Mouse (Mus musculus): ENCODE measurements around the gene Myof.

Gene Myof

DNA sequence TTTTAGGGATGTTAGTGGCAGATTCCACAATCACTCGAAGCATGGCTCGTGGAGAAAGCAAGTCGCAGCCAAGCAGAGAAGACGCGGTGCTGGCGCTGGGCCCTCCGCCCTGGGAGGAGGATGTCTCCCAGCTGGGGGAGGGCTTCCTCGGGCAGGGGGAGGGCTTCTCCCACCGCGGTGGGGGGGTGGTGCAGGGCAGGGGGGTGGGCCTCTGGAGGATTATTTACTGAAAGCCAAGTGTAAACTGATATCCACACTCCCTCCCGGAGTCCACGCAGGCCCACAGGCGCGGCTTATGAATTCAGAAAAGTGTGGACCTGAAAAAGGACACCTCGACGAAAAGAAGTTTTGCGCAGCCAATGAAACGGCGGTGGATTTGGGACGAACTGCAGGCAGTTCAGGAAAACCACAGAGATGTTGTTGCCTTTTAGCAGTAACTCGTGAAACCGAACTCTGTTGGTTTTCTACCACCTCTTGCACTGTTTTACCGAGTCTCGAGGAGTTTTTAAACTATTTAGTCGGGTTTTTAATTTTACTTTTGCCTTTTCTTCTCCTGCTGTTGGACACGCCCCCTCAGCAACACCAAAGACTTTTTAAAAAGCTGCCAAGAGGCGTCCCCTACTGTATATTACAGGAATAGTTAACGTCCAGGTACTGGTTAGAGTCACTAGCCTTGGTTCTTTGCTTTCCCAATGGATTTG is at the start of gene Myof:
Gene Myof (minus strand): TSS at position 297 of the 701 bp plus-strand sequence.
- in situ Hi-C loops (cut with MboI, MseI), result no loop called here

DNA sequence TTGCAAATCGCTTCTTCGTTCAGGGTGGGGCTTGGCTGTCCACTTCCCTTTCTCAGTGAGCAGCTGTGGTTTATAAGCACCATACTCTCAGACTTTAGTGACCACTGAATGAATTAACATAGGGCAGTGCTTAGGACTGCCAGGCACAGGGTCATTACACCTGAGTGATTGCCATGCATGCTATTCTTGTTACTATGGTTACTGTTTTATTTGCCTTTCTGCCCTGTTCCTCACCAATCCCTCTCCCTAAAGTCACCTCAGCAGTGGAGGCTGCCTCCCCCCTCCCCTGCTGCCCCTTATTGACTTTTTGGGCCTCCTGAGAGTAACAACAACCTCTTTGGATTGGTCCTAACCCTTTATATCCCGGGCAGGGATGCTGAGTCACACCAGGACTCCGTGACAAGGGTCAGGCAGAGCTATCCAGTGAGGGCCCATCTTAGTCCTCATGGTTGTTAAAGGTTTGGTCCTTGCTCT is 48.2 kb upstream of the Myof start:
- in situ Hi-C loops (cut with MboI, MseI), result no loop called here

DNA sequence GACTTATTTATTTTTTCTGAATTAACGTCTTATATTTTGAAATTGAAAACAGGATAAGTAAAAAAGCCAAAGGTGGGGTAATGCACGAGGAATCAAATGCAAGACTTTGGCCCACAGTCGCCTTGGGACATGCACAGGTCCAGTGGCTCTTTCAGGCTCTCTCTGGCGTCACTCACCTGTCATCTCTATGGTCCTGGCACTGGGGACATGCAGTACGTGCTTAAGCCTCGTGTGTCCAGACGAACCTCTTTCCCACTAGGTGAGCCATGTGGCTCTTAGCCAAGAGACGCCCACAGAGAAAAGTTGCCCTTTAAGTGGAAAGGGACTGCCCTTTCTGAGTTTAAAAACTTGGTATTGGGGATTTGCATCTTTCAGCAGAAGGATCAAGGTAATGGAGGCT is 46.0 kb upstream of the Myof start:
- in situ Hi-C loops (cut with MboI, MseI), result no loop called here

DNA sequence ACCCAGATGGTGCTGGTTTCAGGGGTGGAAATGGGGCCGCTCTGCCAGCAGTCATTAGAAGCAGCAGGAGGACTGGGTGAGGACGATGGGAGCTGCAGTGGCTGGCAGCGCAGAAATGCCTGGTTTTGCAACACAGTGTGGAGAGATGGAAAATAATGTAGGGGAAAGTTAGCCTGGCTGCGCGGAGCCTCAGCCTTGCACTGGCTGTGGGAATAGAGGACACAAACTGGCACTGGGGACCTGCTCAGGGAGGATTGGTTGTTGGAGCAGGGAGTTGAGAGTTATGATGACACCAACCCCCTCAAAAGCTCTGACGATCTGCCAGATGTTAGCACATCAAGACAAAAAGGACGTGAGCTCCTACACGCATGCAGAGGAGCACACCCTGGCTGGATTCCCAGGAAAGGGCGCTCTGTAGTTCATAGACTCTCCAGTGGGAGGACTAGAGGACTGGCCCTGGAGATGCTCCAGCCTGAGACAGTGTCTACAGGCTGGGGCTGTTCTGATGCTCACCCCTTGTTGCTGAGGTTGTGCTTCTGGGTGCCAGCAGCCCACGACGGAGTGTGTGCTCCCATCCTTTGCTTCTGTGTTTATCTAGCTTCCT is 43.7 kb upstream of the Myof start:
- in situ Hi-C loops (cut with MboI, MseI), result no loop called here

DNA sequence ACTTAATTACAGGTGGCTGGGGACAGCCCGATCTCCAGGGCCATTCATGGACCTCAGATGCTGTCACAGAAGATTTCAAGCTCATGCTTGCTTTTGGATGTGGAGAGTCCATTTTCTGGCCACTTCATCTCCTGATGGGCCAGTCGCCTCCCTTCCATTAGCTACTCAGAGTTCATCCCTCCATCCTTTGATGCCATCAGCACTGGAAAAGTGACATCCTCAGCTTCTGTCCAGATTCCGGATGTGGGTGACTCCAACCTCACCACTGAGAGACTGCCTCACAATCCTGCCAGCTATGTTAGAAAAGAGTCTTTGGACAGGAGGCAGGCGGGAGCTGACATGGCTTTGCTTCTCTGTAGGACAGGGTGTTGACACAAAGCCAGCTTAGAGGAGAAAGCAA is 42.5 kb upstream of the Myof start:
- in situ Hi-C loops (cut with MboI, MseI), result no loop called here

DNA sequence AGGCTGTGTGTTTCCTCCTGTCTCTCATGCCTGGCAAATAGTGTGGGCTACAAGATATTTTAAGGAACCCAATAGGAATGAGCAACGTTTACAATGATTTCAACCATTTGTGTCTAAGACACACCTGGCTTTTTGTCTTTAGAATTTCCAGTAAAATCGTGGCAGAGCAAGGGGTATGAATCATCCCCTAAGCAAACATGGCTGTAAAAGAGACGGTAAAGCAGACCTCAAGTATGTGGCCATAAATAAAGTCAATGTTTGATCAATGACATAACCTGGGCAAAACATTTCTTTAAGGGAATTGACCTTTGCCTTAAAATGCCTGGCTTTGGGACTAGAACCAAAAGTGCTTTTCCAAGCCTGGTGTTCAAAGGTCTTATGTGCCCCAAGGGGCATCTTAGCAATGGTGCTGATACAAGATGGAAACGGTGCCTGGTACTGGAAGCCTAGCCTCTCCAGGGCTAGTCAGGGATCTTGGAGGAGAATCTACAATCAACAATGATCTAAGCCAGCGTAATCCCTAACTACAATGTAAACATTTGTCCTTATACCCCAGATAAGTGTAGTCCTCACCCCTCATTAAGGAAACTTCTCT is 39.7 kb upstream of the Myof start:
- in situ Hi-C loops (cut with MboI, MseI), result no loop called here

DNA sequence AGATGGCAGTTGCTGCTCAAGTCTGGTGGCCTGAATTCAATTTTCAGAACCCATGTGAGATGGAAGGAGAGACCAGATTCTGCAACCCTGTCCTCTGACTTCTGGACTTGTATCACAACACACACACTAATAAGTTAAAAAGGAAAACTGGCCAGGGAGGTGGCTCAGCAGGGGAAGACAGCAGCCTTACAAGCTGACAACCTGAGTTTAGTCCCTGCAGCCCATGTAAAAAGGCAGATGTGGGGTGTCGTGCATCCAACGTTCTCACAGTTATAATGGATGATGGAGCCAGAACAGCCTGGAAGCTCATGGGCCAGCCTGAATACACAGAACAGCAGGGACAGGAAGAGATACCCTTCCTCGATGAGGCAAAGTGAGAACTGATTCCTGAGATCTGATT is 38.0 kb upstream of the Myof start:
- in situ Hi-C loops (cut with MboI, MseI), result no loop called here

DNA sequence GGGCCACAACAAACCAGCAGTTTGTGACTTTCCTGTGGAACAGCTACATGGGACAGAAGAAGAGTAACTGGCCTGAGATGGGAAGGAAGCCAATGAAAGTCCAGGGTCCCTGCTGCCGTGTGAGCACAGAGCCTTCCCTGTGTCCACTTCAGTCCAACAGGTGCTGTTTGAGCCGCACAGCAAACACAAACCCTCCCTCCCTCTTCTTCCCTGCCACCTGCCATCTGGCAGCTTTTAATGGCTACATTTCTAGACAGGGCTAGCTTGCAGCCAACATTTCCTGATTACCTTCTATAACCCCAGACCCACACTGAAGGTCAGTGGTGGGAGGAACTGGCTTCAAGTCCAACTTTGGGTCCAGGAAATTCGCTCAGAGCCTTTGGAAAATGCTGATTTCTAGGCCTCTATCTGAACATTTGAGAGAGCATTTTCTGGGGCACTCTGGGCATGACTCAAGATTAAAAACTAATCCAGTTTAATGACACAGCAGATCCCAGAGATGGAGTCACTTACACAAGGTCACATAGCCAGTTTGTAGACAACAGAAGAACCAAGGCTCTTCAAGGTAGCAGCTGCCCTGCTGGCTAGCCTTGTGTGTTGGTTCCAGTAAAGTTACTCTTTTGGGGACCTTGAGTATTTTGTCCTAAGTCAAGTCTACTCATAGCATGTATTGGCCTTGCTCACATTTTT is 34.6 kb upstream of the Myof start:
- in situ Hi-C loops (cut with MboI, MseI), result no loop called here

DNA sequence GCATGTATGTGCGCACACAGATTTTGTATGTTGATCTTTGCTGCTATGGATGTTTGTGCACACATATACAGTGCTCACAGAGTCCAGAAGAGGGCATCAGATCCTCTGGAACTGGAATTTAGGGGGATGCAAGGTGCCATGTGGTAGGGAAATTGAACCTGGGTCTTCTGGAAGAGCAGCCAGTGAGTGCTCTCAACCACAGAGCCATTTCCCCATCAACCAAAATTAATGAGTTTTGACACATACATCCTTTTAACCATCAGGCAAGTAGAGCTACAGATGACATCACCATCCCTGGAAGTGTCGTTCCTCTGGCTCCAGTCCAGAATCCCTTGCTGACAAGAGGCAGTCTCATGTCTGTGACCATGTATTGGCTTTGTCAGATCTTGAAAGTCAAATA is 32.9 kb upstream of the Myof start:
- in situ Hi-C loops (cut with MboI, MseI), result no loop called here

DNA sequence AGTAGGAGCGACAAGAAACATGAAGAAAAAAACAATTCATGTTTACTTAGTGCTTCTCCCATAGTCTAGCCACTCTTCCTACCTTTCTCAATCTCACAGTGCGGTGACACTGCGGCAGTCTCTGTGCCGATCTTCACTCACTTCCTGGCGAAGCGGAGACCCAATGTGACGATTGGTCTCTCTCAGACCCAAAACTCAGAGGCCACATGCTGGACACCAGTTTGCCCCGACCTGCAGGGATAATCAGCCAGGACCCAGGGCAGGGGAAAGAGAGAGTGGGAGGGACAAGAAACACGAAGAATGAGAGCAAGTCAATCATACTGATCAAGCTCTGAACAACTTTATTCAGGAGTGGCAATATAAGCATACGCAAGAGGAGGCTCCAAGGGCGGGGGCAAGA is 31.7 kb upstream of the Myof start:
- in situ Hi-C loops (cut with MboI, MseI), result no loop called here

DNA sequence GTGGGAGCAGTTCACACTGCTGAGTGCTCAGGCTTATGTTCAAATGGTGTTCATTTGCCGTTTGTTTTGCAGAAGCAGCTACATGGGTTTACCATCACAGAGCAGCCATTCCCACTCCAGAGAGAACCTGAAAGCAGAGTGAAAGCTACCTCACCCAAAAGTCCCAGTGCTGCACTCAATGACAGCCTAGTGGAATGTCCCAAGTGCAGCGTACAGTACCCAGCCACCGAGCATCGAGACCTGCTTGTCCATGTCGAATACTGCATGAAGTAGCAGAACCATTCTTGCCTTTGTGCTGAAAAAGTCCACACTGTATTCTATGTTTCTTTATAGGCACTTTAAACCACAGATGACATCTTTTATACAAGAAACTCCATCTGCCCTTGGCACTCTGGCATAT is 29.8 kb upstream of the Myof start:
- in situ Hi-C loops (cut with MboI, MseI), result no loop called here

DNA sequence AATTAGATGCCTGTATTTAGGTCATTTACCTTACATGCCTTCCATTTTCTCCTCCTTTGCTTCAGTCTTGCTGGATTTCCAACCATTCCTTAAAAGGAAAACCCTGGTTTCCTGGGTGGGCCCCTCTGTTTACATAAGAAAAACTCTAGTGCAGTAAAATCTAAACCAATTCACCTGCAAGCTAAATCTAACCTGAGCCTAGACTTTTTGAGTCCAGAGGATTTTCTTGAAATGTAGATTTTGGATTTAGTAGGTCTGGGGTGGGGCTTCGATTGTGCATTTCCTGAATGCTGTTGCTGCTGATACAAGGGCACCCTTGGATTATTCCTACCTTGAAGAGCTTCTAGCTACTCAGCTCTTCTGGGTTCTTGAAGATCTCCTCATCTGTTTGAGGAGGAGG is 20.7 kb upstream of the Myof start:
- in situ Hi-C loops (cut with MboI, MseI), result no loop called here

DNA sequence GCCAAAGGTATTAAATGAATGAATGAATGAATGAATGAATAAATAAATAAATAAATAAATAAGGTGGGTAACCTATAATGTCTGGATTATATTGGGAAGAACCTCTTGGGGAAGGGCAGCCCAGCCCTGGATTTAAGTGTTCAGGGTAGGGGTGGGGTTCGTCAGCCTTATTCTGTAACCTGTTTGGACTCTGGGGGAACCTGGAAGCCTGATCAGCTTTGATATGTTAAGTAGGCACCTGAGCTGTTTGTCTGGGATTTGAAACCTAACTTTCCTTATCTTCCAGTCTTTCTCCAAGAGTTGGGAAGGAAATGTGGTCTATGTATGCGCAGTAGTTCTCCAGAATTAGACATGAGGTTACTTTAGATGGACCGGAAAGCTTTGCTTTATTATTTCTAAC is 19.8 kb upstream of the Myof start:
- in situ Hi-C loops (cut with MboI, MseI), result no loop called here

DNA sequence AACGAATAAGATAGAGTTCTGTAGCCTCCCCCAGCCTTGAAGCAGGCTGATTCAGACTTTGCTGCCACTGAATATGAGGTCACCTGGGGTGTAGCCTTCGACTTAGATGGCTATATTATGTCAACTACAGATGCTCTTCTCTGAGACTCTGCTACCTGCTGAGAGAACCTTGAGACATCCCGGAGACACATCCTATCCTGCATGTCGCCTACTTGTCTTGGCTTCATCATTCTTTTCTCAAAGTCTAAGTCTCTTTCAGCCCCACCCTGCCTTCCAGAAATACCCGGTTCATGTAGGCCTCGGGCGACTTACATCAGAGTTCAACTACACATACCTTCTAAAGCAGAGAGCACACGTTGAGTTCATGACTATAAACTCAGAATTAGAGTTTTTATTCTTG is 13.6 kb upstream of the Myof start:
- in situ Hi-C loops (cut with MboI, MseI), result no loop called here

DNA sequence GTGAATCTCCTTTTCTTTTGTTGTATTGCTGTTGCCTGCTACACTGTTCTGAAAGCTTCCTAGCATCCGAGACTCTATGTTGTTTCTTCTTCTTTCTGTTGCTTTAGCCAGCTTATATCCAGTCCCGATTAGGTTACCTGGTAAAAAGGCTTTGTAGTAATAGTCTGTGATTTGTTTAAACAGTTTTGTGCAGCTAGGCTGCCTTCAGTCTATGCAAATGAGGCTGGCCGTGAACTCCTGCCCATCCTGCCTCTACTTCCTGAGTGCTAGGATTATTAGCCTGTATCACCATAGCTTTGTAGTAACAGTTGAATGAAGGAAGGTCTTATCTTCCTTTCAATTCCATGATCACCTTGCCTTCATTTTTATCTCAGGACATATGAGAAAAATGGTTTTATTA is 12.9 kb upstream of the Myof start:
- in situ Hi-C loops (cut with MboI, MseI), result no loop called here

DNA sequence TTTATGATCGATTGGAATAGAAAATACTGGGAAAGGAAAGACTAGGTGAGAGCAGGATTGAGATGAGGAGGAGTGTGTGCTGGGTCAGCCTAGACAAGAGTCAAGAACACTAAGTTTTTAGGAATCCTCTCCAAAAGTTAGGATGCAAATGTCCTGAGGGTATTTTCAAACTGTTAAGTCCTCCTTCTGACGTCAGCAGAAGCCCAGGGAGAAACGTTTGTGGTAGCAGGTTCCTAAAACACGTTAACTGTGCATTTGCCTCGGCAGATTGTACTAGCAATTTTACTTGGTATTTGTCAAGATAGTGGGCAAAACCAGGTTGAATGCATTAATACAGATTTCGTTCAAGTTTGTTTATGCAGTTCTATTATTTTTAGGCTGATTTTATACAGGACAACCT is 12.4 kb upstream of the Myof start:
- in situ Hi-C loops (cut with MboI, MseI), result no loop called here

DNA sequence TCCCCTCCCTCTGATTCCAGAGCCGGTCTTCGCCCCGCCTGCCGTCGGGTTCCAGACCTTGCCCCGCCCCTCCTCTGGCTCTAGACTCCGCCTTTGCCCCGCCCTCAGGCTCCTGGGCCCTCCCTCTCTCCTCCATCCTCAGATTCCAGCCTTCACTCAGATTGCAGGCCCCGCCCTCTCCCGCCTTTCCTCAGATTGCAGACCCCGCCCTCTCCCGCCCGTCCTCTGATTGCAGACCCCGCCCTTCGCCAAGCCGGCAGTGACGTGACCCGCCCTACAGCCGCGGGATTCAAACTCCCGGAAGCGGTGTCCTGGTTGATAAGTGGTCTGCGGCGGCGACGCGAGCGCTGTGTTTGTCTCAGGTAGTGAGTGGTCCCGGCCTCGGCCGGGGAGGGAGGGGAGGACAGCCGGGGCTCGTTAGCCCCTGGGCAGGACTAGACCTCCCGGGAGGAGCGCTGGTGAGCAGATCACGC is 11.4 kb upstream of the Myof start, which contains the start of gene Cep55:
Gene Cep55 (plus strand): TSS at position 292 of the 473 bp plus-strand sequence.
- in situ Hi-C loops (cut with MboI, MseI), result no loop called here

DNA sequence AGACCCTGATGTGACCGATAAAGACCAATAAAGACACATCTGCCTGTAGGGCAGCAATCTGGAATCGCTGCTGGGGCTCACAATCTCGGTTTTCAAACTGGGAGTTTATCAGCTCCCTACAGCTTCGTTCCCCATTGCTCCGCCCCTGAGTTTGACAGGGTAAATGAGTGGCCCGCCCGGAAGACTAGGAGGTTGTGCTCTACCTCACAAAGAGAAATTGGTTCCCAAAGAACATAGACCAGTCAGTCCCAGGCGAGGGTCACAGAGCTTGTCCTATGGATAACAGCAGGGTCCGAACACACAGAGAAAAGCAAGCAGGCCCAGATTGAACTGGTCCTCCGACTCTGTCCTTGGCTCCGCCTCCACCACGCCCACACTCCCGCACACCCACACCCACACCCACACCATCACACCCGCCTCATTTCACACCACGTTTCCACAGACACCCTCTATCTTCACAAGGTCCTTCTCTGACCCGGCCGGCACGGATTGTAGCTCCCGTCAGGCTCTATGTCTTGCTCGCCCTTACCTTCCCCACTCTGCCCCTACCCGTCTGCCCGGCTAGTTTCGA is 10.9 kb upstream of the Myof start:
- in situ Hi-C loops (cut with MboI, MseI), result no loop called here

DNA sequence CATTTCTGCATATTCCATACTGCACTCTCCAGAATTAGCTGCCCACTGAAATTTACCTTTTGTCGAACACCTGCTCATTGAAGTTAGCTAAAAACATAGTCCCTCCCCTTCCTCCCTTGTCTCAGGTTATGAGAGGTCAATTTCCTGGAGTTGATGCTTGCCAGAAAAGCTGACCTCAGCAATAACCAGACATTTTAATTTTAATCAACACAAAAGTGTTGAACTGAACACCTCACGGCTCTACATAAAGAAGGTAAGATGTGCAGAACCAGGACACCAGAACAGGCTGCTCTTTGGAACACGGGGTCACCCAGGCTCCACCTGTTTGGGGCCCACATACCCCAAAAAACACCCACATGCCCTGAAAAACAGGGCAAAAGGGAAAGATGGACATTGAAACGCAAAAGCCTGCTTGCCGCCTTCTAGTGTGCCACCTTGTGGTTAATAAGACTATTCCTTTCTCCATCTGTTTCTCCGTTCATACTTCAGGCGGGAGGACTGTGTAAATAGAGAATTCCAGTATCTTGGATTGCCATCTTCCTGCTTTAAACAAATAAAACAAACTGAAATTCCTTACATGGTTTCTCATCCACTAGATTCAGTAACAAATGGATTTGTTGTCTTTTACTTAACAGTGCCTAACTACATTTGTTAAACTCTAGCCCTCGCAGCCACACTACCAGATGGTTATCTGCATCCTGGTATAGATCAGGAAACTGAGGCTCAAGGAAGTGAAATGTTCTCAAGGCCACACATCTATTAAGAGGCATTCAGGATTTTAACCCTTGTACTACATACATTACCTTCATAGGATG is 10.1 kb upstream of the Myof start:
- in situ Hi-C loops (cut with MboI, MseI), result no loop called here

DNA sequence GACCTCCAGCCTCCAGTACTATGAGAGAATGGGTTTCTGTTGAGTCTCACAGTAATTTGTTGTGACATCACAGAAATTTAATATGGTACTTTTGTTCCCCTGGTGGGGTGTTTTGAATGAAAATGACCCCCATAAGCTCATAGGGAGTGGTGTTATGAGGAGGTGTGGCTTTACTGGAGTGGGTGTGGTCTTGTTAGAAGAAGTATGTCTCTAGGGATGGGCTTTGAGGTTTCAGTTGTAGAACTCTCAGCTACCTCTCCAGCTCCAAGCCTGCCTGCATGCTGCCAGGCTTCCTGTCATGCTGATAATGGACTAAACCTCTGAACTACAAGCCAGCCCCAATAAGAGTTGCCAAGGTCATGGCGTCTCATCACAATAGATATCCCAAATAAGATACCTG is 6.3 kb upstream of the Myof start:
- in situ Hi-C loops (cut with MboI, MseI), result no loop called here

DNA sequence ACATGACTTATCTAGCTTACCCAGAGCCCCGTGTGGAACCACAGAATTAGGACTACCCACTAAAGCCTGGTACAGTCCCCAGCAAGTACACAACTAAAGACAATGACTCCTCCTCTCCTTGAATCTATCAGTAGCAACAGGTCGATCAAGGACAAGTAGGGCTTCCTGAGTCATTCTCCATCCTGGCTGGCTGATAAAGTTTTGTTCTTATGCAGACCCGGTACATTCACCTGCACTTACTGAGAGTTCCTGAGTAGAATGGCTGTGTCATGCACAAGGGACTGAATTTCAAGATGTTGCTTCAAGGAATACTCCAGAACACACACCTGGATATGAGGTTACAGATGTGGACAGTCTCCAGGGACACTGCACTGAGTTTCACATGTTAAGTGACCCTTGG is 1.8 kb upstream of the Myof start:
- in situ Hi-C loops (cut with MboI, MseI), result no loop called here

Measured in T-helper 2 cell (primary cell).